Mouse (Mus musculus) lung, postnatal 0 days (tissue): ENCODE data around the gene Ppp1r1b.

Source experiments
- CTCF ChIP-seq: IDR thresholded peaks from 2 replicates; pipeline ENCODE4 v1.5.1; 2016; ENCODE audit warnings: antibody characterized with exemption, mild to moderate bottlenecking
- EP300 ChIP-seq: IDR thresholded peaks from 2 replicates; pipeline ENCODE4 v1.6.1; 2016; ENCODE audit warnings: antibody characterized with exemption, mild to moderate bottlenecking, control low read depth

DNA sequence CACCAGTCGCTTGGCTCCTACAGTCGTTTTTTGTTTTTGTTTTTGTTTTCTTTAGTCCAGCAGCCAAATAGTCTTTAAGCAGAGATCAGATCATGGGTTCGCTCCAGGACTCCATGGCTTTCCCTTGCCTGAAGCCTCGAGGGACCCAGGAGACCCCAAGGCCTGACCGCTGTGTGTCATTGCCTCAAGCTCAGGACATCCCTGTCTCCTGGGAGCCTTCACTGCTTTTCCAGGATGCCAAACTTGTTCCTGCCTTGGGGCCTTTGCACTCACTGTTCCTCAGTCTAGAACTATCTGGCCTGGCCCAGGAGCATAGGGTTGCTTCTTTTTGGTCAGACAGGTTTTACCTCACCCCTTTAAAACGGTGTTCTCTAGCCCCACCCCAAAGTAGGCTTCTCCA lies 58.4 kb downstream of the Ppp1r1b start:
- TF ChIP-seq EP300 (no peak), CTCF (no peak)
